Mouse (Mus musculus): ENCODE results near the gene Akt2. TPM values are rescaled to one million over a fixed set of nuclear protein-coding genes. Genes with fewer than 3 reads are reported as not detected.
"Not testable (repeated sequence)": the region's sequence is repeated elsewhere in the genome, so short reads cannot be mapped to it uniquely, and the experiment has no call there.

The Akt2 gene
- polyA plus RNA-seq, 1 experiment: 139 TPM

GRCm38 (mm10) chr7:27627707-27628106 lies 36.4 kb downstream of the Akt2 start:
- Histone ChIP-seq H3K4me1 (replicated peaks; ENCODE audit: control insufficient read depth, insufficient read depth, low read length) (no peaks in the 10 kb centered on the region), H3K27me3 (ENCODE audit: control insufficient read depth, insufficient read depth, low read length) (no peaks in the 10 kb centered on the region), H3K27ac (ENCODE audit: control insufficient read depth, insufficient read depth, low read length) (no peak overlapping the region), H3K36me3 (ENCODE audit: control insufficient read depth, insufficient read depth, low read length) (peaks cover 59% of the 10 kb centered on the region), H3K4me3 (ENCODE audit: control insufficient read depth, insufficient read depth, low read length) (no peak overlapping the region)
- DNase-seq: no peak
- TF ChIP-seq CTCF (IDR thresholded peaks at IDR 0.05; ENCODE audit: borderline replicate concordance, control insufficient read depth, extremely low read depth, insufficient read depth, low read length, poor library complexity) (no peak), POLR2A (IDR thresholded peaks at IDR 0.05; ENCODE audit: control insufficient read depth, extremely low read depth, insufficient read depth, low read length, poor library complexity) (no peak)
- 99% methylated on average over 7 of the region's 7 CpGs for WGBS

DNA sequence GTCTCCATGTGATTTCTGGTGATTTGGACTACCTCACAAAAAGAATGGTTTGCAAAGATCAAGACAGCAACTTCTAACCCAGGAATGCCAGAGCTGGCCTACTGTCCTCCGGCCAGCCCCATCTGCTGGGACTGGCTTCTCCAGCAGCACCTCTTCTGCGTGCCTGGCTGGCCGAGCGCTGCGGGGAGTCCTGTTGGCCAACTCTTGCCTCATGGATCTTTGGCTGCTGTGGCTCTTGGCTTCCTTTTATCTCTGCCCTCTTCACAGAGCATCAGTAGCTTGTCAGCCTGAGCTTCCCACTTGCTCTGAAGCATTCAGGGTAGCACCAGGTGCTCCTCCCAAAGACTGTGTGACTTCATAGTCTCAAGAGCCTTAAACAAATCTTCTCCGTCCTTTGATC lies 36.8 kb downstream of the Akt2 start:
- Histone ChIP-seq H3K27me3 (ENCODE audit: control insufficient read depth, insufficient read depth, low read length) (no peaks in the 10 kb centered on the region), H3K36me3 (ENCODE audit: control insufficient read depth, insufficient read depth, low read length) (peaks cover 64% of the 10 kb centered on the region), H3K27ac (ENCODE audit: control insufficient read depth, insufficient read depth, low read length) (no peak overlapping the region), H3K4me3 (ENCODE audit: control insufficient read depth, insufficient read depth, low read length) (no peak overlapping the region), H3K4me1 (replicated peaks; ENCODE audit: control insufficient read depth, insufficient read depth, low read length) (no peaks in the 10 kb centered on the region)
- no peak for DNase-seq
- TF ChIP-seq CTCF (IDR thresholded peaks at IDR 0.05; ENCODE audit: borderline replicate concordance, control insufficient read depth, extremely low read depth, insufficient read depth, low read length, poor library complexity) (no peak), POLR2A (IDR thresholded peaks at IDR 0.05; ENCODE audit: control insufficient read depth, extremely low read depth, insufficient read depth, low read length, poor library complexity) (no peak)
- 97% methylated on average over 6 of the region's 6 CpGs for WGBS

DNA sequence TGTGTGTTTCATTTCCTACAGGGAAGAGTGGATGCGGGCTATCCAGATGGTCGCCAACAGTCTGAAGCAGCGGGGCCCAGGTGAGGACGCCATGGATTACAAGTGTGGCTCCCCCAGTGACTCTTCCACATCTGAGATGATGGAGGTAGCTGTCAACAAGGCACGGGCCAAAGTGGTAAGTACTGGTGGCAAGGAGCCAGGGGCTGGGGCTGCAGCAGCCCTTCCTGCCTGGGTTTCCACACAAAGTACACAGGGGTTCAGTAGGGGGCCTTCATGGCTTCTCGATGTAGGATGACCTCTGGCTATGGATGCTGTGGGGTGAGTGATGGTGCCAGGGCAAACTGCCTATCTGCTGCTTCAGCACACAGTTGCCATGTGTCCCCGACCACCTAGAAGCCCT lies 37.5 kb downstream of the Akt2 start:
- H3K4me1 ChIP-seq (replicated peaks; ENCODE audit: control insufficient read depth, insufficient read depth, low read length): not testable (repeated sequence)

GRCm38 (mm10) chr7:27631439-27631838 lies 40.1 kb downstream of the Akt2 start:
- Histone ChIP-seq H3K4me1 (replicated peaks; ENCODE audit: control insufficient read depth, insufficient read depth, low read length) (no peaks in the 10 kb centered on the region), H3K27me3 (ENCODE audit: control insufficient read depth, insufficient read depth, low read length) (no peaks in the 10 kb centered on the region), H3K4me3 (ENCODE audit: control insufficient read depth, insufficient read depth, low read length) (no peak overlapping the region), H3K27ac (ENCODE audit: control insufficient read depth, insufficient read depth, low read length) (no peak overlapping the region), H3K36me3 (ENCODE audit: control insufficient read depth, insufficient read depth, low read length) (peaks cover 61% of the 10 kb centered on the region)
- TF ChIP-seq POLR2A (IDR thresholded peaks at IDR 0.05; ENCODE audit: control insufficient read depth, extremely low read depth, insufficient read depth, low read length, poor library complexity) (no peak), CTCF (IDR thresholded peaks at IDR 0.05; ENCODE audit: borderline replicate concordance, control insufficient read depth, extremely low read depth, insufficient read depth, low read length, poor library complexity) (no peak)
- DNase-seq: no peak
- WGBS: 97% methylated on average over 4 of the region's 4 CpGs

More for the DNA sequence above, 37.5 kb downstream of the Akt2 start:
- not testable (repeated sequence) for H3K27me3 ChIP-seq (ENCODE audit: control insufficient read depth, insufficient read depth, low read length); DNase-seq; H3K4me3 ChIP-seq (ENCODE audit: control insufficient read depth, insufficient read depth, low read length); H3K27ac ChIP-seq (ENCODE audit: control insufficient read depth, insufficient read depth, low read length)
- WGBS: 96% methylated on average over 7 of the region's 7 CpGs
- H3K36me3 ChIP-seq (ENCODE audit: control insufficient read depth, insufficient read depth, low read length): peaks cover 68% of the 10 kb centered on the region

GRCm38 (mm10) chr7:27633166-27633565 lies 41.8 kb downstream of the Akt2 start:
- no peaks in the 10 kb centered on the region for H3K4me1 ChIP-seq (replicated peaks; ENCODE audit: control insufficient read depth, insufficient read depth, low read length)
- TF ChIP-seq CTCF (IDR thresholded peaks at IDR 0.05; ENCODE audit: borderline replicate concordance, control insufficient read depth, extremely low read depth, insufficient read depth, low read length, poor library complexity): no peak
- no peak for TF ChIP-seq POLR2A (IDR thresholded peaks at IDR 0.05; ENCODE audit: control insufficient read depth, extremely low read depth, insufficient read depth, low read length, poor library complexity)
- WGBS: 98% methylated on average over 6 of the region's 6 CpGs
- DNase-seq: no peak
- no peak overlapping the region for H3K4me3 ChIP-seq (ENCODE audit: control insufficient read depth, insufficient read depth, low read length)
- no peaks in the 10 kb centered on the region for H3K27me3 ChIP-seq (ENCODE audit: control insufficient read depth, insufficient read depth, low read length)
- peaks cover 61% of the 10 kb centered on the region for H3K36me3 ChIP-seq (ENCODE audit: control insufficient read depth, insufficient read depth, low read length)
- H3K27ac ChIP-seq (ENCODE audit: control insufficient read depth, insufficient read depth, low read length): no peak overlapping the region

- DNase-seq: no peak
- H3K27ac ChIP-seq (ENCODE audit: control insufficient read depth, insufficient read depth, low read length): no peak overlapping the region
- peaks cover 48% of the 10 kb centered on the region for H3K36me3 ChIP-seq (ENCODE audit: control insufficient read depth, insufficient read depth, low read length)
- no peaks in the 10 kb centered on the region for H3K27me3 ChIP-seq (ENCODE audit: control insufficient read depth, insufficient read depth, low read length)
- H3K4me3 ChIP-seq (ENCODE audit: control insufficient read depth, insufficient read depth, low read length): no peak overlapping the region
- no peak for TF ChIP-seq POLR2A (IDR thresholded peaks at IDR 0.05; ENCODE audit: control insufficient read depth, extremely low read depth, insufficient read depth, low read length, poor library complexity)
- no peak for TF ChIP-seq CTCF (IDR thresholded peaks at IDR 0.05; ENCODE audit: borderline replicate concordance, control insufficient read depth, extremely low read depth, insufficient read depth, low read length, poor library complexity)
- WGBS: 97% methylated on average over 6 of the region's 6 CpGs
- H3K4me1 ChIP-seq (replicated peaks; ENCODE audit: control insufficient read depth, insufficient read depth, low read length): no peaks in the 10 kb centered on the region
Observed at GRCm38 (mm10) chr7:27634691-27635090, 43.3 kb downstream of the Akt2 start.

DNA sequence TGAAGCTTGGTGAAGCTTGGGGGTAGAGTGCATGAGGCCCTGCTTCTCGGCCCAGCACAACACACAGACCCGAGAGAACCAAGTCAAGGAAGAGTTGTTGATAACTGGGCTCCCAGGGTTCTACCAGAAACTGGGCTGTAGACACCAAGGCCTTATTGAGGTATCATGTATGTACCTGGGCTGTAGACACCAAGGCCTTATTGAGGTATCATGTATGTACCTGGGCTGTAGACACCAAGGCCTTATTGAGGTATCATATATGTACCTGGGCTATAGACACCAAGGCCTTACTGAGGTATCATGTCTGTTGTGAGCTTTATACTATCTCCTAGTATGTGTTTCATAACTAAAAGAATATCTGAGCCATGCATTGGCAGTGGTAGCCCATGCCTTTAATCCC lies 43.7 kb downstream of the Akt2 start:
- peaks cover 44% of the 10 kb centered on the region for H3K36me3 ChIP-seq (ENCODE audit: control insufficient read depth, insufficient read depth, low read length)
- DNase-seq; H3K4me3 ChIP-seq (ENCODE audit: control insufficient read depth, insufficient read depth, low read length); H3K27me3 ChIP-seq (ENCODE audit: control insufficient read depth, insufficient read depth, low read length); H3K4me1 ChIP-seq (replicated peaks; ENCODE audit: control insufficient read depth, insufficient read depth, low read length); H3K27ac ChIP-seq (ENCODE audit: control insufficient read depth, insufficient read depth, low read length): not testable (repeated sequence)
- 94% methylated on average over 2 of the region's 2 CpGs for WGBS

All from thymus, adult 2 months (tissue).